Mouse (Mus musculus) adipose tissue, adult 10 weeks (tissue): ENCODE results near the gene Homer3. TPM values are rescaled to one million over a fixed set of nuclear protein-coding genes. Genes with fewer than 3 reads are reported as not detected.

Source experiments
- polyA plus RNA-seq: library from polyadenylated mRNA; stranded (reverse); fragments of 350-450 nt; fragmentation: Illumina TruSeq; extraction: RNeasy Lipid Tissue Mini Kit (QIAGEN cat#74804); gene quantifications from one replicate; pipeline ENCODE4 v1.2.3, GENCODE M21; 2014; ENCODE audit warnings: low read depth, low replicate concordance

The Homer3 gene
- polyA plus RNA-seq, result 43.4 TPM

DNA sequence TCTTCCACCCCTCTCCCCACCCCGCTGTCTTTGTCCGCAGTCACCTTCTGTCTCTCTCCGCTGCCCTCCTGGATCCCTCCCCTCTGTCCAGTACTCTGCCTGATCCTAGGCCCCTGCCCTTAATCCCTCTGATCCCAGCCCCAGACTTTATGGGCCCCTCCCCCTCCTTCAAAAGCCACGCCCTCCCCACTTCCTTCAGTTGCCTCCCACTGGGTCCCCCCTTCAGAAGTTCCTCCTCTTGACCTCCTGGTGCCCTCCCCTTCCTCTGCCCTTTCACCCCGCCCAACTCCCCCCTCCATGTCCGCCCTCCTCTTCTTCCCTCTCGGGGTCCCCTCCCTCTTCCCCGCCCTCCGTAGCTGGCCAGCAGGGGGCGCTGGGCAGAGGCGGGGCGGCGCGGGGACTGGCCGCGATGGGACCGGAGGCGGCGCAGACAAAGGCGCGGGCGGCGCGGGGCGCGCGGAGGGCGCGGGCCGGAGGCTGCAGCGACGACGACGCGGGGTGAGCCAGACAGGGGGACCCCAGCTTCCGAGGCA, at the start of gene Homer3:
Gene Homer3, plus strand, starts transcription at position 225 of the 533 bp plus-strand sequence.

DNA sequence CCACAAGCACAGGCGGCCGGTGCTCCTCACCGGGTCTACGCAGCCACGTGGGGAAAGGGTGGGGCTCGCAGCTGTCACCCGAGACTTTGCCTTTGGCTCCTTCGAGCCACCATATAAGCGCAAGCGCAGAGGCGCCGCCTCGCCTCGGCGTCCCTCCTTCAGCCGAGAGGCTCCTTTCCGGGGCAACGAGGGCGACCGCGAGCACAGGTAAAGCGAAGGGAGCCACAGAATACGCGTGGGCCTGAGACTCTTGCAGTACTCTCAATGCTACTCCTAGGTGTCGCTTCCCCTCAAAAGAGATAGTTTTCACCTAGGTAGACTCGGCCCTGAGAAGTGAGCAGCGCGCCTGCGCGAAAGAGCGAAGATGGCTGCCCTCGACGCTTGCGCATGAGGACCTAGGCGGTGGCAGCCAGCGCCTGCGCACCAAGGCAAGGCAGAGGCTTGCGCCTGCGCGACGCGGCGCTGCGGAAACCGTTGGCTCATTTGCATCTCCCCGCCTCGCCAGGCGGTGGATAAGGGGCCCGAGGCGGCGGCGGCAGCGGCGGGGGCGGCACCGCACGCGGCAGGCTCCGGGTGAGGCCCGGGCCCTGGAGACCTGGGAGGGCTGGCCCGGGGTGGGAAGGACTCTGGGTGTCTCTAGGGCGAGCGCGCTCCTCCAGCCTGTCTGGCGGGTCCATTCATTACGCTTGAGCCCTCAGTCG, 48.4 kb upstream of the Homer3 start, which contains the start of the genes Sugp2 and Armc6:
Gene Sugp2, plus strand, starts transcription at position 147 of the 701 bp plus-strand sequence.
Gene Armc6, minus strand, starts transcription at position 387 of the 701 bp plus-strand sequence.

DNA sequence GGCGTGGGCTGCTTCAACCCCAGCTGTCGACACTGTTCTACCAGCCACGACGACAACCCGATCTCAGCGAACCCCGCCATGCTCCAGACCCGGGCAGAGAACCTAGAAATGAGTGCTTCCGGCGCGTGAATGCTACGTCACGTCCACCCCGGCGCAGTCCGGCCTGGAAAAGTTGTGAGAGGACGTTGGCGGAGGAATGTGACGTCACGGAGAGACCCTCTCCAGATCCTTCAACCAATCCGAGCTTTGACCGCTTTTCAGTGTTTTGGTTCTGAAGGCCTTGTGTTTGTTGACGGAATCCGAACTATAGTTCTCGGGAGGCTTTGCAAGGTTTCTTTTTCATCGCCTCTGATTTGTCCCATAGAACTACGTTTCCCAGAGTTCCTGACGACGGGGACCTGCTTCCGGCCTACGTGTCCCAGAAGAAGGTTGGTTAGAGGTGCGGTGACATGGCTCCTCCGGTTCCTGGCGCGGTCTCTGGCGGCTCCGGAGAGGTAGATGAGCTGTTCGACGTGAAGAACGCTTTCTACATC, 19.8 kb downstream of the Homer3 start, which contains the start of the genes Ddx49 and Cope:
Gene Ddx49, minus strand, starts transcription at position 132 of the 533 bp plus-strand sequence.
Gene Cope, plus strand, starts transcription at position 161 of the 533 bp plus-strand sequence.

DNA sequence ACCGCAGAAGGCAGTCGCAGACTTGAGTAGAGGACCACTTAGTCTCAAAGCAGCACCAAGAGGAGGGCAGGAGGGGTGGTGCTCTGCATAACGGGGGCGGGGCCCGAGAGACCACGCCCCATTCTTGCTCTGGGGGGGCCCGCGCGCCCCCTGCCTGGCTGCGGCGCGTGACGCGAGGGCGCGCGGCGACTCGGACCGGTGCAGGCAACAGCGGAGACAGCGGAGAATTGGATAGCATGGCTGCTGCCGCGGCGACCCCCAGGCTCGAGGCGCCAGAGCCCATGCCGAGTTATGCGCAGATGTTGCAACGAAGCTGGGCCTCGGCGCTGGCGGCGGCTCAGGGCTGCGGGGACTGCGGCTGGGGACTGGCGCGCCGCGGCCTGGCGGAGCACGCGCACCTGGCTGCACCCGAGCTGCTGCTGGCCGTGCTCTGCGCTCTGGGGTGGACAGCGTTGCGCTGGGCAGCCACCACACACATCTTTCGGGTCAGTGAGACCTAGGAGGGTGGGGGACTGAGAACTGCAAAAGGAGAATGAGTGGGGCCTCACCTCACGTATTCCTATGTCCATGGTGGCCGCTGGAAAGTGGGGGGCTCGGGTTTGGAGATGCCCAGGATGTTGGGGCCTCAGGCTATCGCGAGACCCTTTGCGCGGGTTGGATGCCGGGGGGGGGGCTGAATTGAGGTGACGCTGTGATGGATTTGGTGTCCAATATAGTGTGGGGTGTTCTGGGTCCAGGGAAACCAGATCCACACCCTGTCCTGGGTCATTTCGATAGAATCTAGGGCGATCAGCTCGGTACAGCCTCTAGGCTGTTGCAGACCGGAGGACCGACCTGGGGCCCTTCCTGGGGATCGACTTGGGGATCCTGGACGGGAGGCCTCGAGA, 33.2 kb downstream of the Homer3 start, which contains the start of gene Cers1:
Gene Cers1, plus strand, starts transcription at position 152 of the 887 bp plus-strand sequence.

DNA sequence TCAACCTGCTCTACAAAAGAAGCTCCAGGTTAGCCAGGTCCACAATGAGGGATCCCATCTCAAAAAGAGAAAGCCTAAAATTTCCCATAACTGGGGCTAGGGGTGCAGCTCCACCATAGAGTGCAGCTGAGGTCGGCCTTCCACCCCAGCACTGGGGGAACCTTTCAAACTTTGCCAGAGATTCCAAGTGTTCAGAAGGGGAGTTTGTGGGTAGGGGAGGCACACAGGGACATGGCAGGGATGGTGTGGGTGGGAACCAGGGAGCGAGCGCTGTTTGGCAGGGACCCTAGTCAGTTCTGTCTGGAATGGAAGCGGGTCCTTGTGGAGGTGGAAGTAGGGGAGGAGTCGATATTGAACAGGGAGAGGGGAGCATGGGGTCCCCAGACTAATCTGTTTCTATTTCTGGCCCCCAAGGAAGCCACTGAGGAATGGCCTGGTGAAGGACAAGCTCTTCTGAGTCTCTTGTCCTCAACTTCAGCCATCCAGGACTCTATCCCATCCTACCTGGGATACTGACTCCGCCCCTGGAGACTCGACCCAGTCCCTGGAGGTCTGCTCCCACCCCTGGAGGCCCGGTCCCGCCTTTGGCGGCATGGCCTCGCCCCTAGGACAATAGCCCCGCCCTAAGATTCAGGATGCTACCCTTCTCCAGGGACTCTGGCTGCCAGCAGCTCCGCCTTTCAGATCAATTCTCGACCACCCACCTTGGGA, 46.7 kb downstream of the Homer3 start, which contains the start of gene Gdf1:
Gene Gdf1, plus strand, starts transcription at position 694 of the 711 bp plus-strand sequence.

Other genes with a start within 250 kb of the Homer3 start
- gene Mau2, start 240.1 kb upstream of the Homer3 start, polyA plus RNA-seq, result 33.6 TPM
- gene Sugp1, start 240.0 kb upstream of the Homer3 start, polyA plus RNA-seq, result 23.3 TPM
- 0.68 TPM for gene Tm6sf2, start 209.9 kb upstream of the Homer3 start, polyA plus RNA-seq
- 0.10 TPM for gene Hapln4, start 199.4 kb upstream of the Homer3 start, polyA plus RNA-seq
- 0.21 TPM for gene Ncan, start 162.0 kb upstream of the Homer3 start, polyA plus RNA-seq
- 17.3 TPM for gene Nr2c2ap, start 151.5 kb upstream of the Homer3 start, polyA plus RNA-seq
- 13.1 TPM for gene Rfxank, start 143.7 kb upstream of the Homer3 start, polyA plus RNA-seq
- gene Borcs8, start 143.3 kb upstream of the Homer3 start, polyA plus RNA-seq, result 57.0 TPM
- 0.40 TPM for gene Mef2b, start 143.1 kb upstream of the Homer3 start, polyA plus RNA-seq
- 44.5 TPM for gene Tmem161a, start 110.5 kb upstream of the Homer3 start, polyA plus RNA-seq
- gene Slc25a42, start 70.5 kb upstream of the Homer3 start, polyA plus RNA-seq, result 28.3 TPM
- gene Sugp2, start 48.6 kb upstream of the Homer3 start, polyA plus RNA-seq, result 30.9 TPM
- 7.3 TPM for gene Armc6, start 48.4 kb upstream of the Homer3 start, polyA plus RNA-seq
- 40.2 TPM for gene Ddx49, start 19.7 kb downstream of the Homer3 start, polyA plus RNA-seq
- 186 TPM for gene Cope, start 19.7 kb downstream of the Homer3 start, polyA plus RNA-seq
- 0.63 TPM for gene Cers1, start 32.9 kb downstream of the Homer3 start, polyA plus RNA-seq
- 0.31 TPM for gene Gdf1, start 47.0 kb downstream of the Homer3 start, polyA plus RNA-seq
- gene Upf1, start 70.5 kb downstream of the Homer3 start, polyA plus RNA-seq, result 31.4 TPM
- gene Comp, start 90.7 kb downstream of the Homer3 start, polyA plus RNA-seq, result 6.3 TPM
- gene Crtc1, start 156.8 kb downstream of the Homer3 start, polyA plus RNA-seq, result 15.7 TPM
- 20.7 TPM for gene Klhl26, start 194.1 kb downstream of the Homer3 start, polyA plus RNA-seq
- gene Tmem59l, start 204.5 kb downstream of the Homer3 start, polyA plus RNA-seq, result 0.74 TPM
- gene Crlf1, start 210.3 kb downstream of the Homer3 start, polyA plus RNA-seq, result 2.1 TPM
- 92.5 TPM for gene Rex1bd, start 223.9 kb downstream of the Homer3 start, polyA plus RNA-seq
- 1,821 TPM for gene Uba52, start 228.0 kb downstream of the Homer3 start, polyA plus RNA-seq
- 255 TPM for gene Fkbp8, start 244.9 kb downstream of the Homer3 start, polyA plus RNA-seq
- gene Kxd1, start 245.1 kb downstream of the Homer3 start, polyA plus RNA-seq, result 67.9 TPM